Mouse (Mus musculus): ENCODE measurements around the gene Nfat5. TPM values are rescaled to one million over a fixed set of nuclear protein-coding genes. Genes with fewer than 3 reads are reported as not detected.

The Nfat5 gene
- total and polyA plus RNA-seq, 3 experiments, result 12.5 to 25.0 (median 22.5) TPM

DNA sequence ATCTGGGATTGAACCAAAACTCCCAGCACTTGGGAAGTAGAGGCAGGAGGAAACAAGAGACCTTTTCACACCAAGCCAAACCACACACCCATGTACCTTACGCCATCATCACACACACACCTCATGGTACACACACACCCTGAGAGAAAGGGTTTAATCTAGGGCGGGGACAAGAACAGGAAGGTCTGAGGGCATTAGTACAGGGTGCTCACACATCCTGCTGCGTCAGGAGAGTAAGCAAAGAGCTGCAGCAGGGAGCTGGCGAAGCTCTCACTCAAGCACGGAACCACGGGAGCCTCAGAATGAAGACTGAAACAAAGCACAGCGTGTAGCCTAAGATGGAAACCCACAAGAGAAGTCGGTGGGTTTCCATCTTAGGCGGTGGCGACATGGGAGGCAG is 120.6 kb downstream of the Nfat5 start:
- 89% methylated on average over 10 of the region's 10 CpGs for WGBS
- intact Hi-C loops (cut with DNase I), result no loop called here
- no peak for DNase-seq

DNA sequence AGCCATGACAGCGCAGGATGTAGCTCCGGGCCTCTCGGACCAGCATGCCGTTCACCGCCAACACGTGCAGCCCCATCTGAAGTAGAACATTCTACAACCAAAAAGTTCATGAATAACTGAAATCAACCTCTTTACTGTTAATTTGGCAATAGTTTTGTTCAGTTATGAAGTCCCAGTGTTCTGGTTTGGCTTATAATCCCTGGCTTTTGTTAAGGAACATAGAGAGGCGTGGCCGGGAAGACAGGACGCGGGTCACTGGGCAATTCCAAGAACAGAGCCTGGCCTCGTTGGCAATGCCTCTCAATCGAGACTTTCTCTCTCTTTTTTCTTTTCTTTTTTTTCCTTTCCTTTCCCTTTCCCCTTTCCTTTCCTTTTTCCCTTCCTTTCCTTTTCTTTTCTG is 123.7 kb downstream of the Nfat5 start:
- Histone ChIP-seq H3K27ac (no peak overlapping the region), H3K27me3 (ENCODE audit: control insufficient read depth, insufficient read depth, low read length) (no peaks in the 10 kb centered on the region), H3K4me1 (ENCODE audit: control insufficient read depth, insufficient read depth, low read length) (no peaks in the 10 kb centered on the region), H3K79me2 (replicated peaks; ENCODE audit: control insufficient read depth, insufficient read depth, low read length) (no peaks in the 10 kb centered on the region), H3K9ac (ENCODE audit: low read depth, low read length) (no peak overlapping the region), H3K4me3 (no peak overlapping the region), H3K36me3 (ENCODE audit: control insufficient read depth, insufficient read depth, low read length) (no peaks in the 10 kb centered on the region)
- no peak for DNase-seq
- 90% methylated on average over 12 of the region's 12 CpGs for WGBS
- intact Hi-C loops (cut with DNase I), result no loop called here
- TF ChIP-seq CTCF (IDR thresholded peaks at IDR 0.05), result no peak
- TF ChIP-seq POLR2A (IDR thresholded peaks at IDR 0.05; ENCODE audit: insufficient read depth, low read depth, low read length), result no peak
- TF ChIP-seq EP300 (IDR thresholded peaks at IDR 0.05; ENCODE audit: insufficient read depth, low read depth, low read length), result no peak

More for the DNA sequence above, 120.6 kb downstream of the Nfat5 start:
- Histone ChIP-seq H3K4me1 (ENCODE audit: control insufficient read depth, insufficient read depth, low read length) (no peaks in the 10 kb centered on the region), H3K36me3 (ENCODE audit: control insufficient read depth, insufficient read depth, low read length) (no peaks in the 10 kb centered on the region), H3K27me3 (ENCODE audit: control insufficient read depth, insufficient read depth, low read length) (no peaks in the 10 kb centered on the region), H3K4me3 (no peak overlapping the region), H3K9ac (ENCODE audit: low read depth, low read length) (no peak overlapping the region), H3K27ac (no peak overlapping the region), H3K79me2 (replicated peaks; ENCODE audit: control insufficient read depth, insufficient read depth, low read length) (no peaks in the 10 kb centered on the region)
- TF ChIP-seq EP300 (IDR thresholded peaks at IDR 0.05; ENCODE audit: insufficient read depth, low read depth, low read length) (no peak), CTCF (IDR thresholded peaks at IDR 0.05) (no peak), POLR2A (IDR thresholded peaks at IDR 0.05; ENCODE audit: insufficient read depth, low read depth, low read length) (no peak)

GRCm38 (mm10) chr8:107424176-107424575 is 130.9 kb downstream of the Nfat5 start:
- Histone ChIP-seq H3K36me3 (ENCODE audit: control insufficient read depth, insufficient read depth, low read length) (no peaks in the 10 kb centered on the region), H3K4me1 (ENCODE audit: control insufficient read depth, insufficient read depth, low read length) (peaks cover 3% of the 10 kb centered on the region; the same call in 1 of the 2 replicates), H3K79me2 (replicated peaks; ENCODE audit: control insufficient read depth, insufficient read depth, low read length) (peaks cover 1% of the 10 kb centered on the region; the same call in 1 of the 2 replicates), H3K4me3 (peak overlapping the region; percentile 83), H3K9ac (ENCODE audit: low read depth, low read length) (peak overlapping the region; percentile 94), H3K27me3 (ENCODE audit: control insufficient read depth, insufficient read depth, low read length) (no peaks in the 10 kb centered on the region), H3K27ac (peak overlapping the region; percentile 83)
- intact Hi-C loops (cut with DNase I), result loop anchor here (2.0 kb wide), 1 partner anchor 21 kb away; the partner anchor contains the start of gene Nqo1
- 26% methylated on average over 9 of the region's 9 CpGs for WGBS
- DNase-seq, result no peak
- TF ChIP-seq CTCF (IDR thresholded peaks at IDR 0.05), result no peak
- no peak for TF ChIP-seq EP300 (IDR thresholded peaks at IDR 0.05; ENCODE audit: insufficient read depth, low read depth, low read length)
- no peak for TF ChIP-seq POLR2A (IDR thresholded peaks at IDR 0.05; ENCODE audit: insufficient read depth, low read depth, low read length)

DNA sequence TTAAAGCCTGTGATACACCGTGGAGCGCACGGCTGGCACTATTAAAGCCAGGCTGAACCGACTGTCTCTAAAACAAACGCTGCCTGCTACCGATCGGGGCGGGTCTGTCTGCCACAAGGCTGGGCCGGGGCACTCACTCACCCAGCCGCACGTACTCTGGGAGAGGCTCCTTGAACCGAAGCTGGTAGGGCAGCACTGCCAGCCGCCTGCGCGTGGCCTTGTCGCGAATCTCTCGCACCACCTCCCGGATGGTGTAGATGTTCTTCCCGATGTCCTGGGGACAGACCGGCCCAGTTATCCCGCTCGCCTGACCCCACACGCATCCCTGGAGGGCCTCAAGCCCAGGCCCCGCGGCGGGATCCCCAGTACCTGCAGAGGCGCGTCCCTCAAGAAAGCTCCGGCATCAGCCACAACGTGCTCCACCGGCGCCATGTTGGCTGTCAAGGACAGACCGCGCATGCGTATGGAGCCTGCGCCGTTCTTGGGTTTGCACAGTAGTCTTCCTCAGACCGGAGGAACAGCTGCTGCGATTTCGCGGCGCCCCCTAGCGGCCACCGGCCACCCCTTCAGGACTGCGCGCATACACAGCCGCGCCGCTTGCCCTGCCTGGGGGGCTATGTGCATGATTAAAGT is 131.4 kb downstream of the Nfat5 start, which contains the start of gene Nob1:
Gene Nob1 (minus strand): TSS at position 455 of the 633 bp plus-strand sequence.
- peaks cover 3% of the 10 kb centered on the region; the same call in 1 of the 2 replicates for H3K4me1 ChIP-seq (ENCODE audit: control insufficient read depth, insufficient read depth, low read length)
- peak within 1 kb of the TSS; percentile 94 for H3K9ac ChIP-seq (ENCODE audit: low read depth, low read length)
- no peaks in the 10 kb centered on the region for H3K36me3 ChIP-seq (ENCODE audit: control insufficient read depth, insufficient read depth, low read length)
- H3K4me3 ChIP-seq, result peak within 1 kb of the TSS; percentile 83
- no peak for TF ChIP-seq CTCF (IDR thresholded peaks at IDR 0.05)
- peak; percentile 92 for TF ChIP-seq POLR2A (IDR thresholded peaks at IDR 0.05; ENCODE audit: insufficient read depth, low read depth, low read length)
- TF ChIP-seq EP300 (IDR thresholded peaks at IDR 0.05; ENCODE audit: insufficient read depth, low read depth, low read length), result peak; percentile 71; the same call in 1 of the 2 replicates
- DNase-seq, result peak; percentile 96 to 97
- intact Hi-C loops (cut with DNase I), result loop anchor here (1.0 to 5.0 kb wide), 3 partner anchors 22 to 327 kb away; partner anchors contain the start of genes Nqo1 and Terf2
- peak within 1 kb of the TSS; percentile 83 for H3K27ac ChIP-seq
- peaks cover 1% of the 10 kb centered on the region; the same call in 1 of the 2 replicates for H3K79me2 ChIP-seq (replicated peaks; ENCODE audit: control insufficient read depth, insufficient read depth, low read length)
- WGBS, result under 1% methylated on average over 50 of the region's 50 CpGs
- H3K27me3 ChIP-seq (ENCODE audit: control insufficient read depth, insufficient read depth, low read length), result no peaks in the 10 kb centered on the region

DNA sequence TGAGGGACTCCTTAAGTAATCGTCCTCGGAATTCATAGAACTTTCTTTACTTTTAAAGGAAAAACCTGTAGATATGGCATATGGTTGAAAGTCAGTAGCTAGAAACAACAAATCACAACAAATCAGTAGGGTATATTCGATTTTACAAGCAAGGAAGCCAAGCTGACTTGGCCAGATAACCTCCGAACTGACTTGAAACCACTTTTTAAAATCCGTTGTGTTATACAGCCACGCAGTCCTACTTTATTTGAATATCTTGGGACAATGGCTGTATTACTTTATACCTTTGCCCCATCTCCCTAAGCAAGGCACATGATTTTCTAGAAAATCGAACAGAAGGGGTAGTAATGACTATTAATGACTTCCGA is 131.9 kb downstream of the Nfat5 start:
- H3K4me3 ChIP-seq, result no peak overlapping the region
- H3K27ac ChIP-seq, result no peak overlapping the region
- intact Hi-C loops (cut with DNase I), result loop anchor here (1.0 to 5.0 kb wide), 3 partner anchors 22 to 328 kb away; partner anchors contain the start of genes Nqo1 and Terf2

More for the DNA sequence above, 131.9 kb downstream of the Nfat5 start:
- H3K27me3 ChIP-seq (ENCODE audit: control insufficient read depth, insufficient read depth, low read length), result no peaks in the 10 kb centered on the region
- H3K9ac ChIP-seq (ENCODE audit: low read depth, low read length), result no peak overlapping the region
- TF ChIP-seq POLR2A (IDR thresholded peaks at IDR 0.05; ENCODE audit: insufficient read depth, low read depth, low read length) (no peak), EP300 (IDR thresholded peaks at IDR 0.05; ENCODE audit: insufficient read depth, low read depth, low read length) (no peak)
- 36% methylated on average over 8 of the region's 8 CpGs for WGBS
- H3K36me3 ChIP-seq (ENCODE audit: control insufficient read depth, insufficient read depth, low read length), result no peaks in the 10 kb centered on the region
- H3K4me1 ChIP-seq (ENCODE audit: control insufficient read depth, insufficient read depth, low read length), result peaks cover 3% of the 10 kb centered on the region; the same call in 1 of the 2 replicates
- peaks cover 1% of the 10 kb centered on the region; the same call in 1 of the 2 replicates for H3K79me2 ChIP-seq (replicated peaks; ENCODE audit: control insufficient read depth, insufficient read depth, low read length)
- no peak for DNase-seq

Other genes starting within 250 kb of the Nfat5 start
- 10 to 100 TPM; 60.6 to 64.8 TPM for gene Pdf, start 244.9 kb upstream of the Nfat5 start, total RNA-seq (2021)
- 56.0 and 68.7 TPM in 2 replicates for gene Pdf, start 244.9 kb upstream of the Nfat5 start, polyA plus RNA-seq (2012; rRNA removed)
- gene Cog8, start 236.8 kb upstream of the Nfat5 start, total RNA-seq (2021), result 10 to 100 TPM; 17.9 to 18.7 TPM
- gene Cog8, start 236.8 kb upstream of the Nfat5 start, polyA plus RNA-seq (2012; rRNA removed), result 17.2 and 26.5 TPM in 2 replicates
- 10 to 100 TPM; 19.4 to 27.3 TPM for gene Nip7, start 236.6 kb upstream of the Nfat5 start, total RNA-seq (2021)
- gene Nip7, start 236.6 kb upstream of the Nfat5 start, polyA plus RNA-seq (2012; rRNA removed), result 19.7 and 27.9 TPM in 2 replicates
- gene Tmed6, start 227.8 kb upstream of the Nfat5 start, total RNA-seq (2021), result not detected
- not detected in 2 replicates for gene Tmed6, start 227.8 kb upstream of the Nfat5 start, polyA plus RNA-seq (2012; rRNA removed)
- 10 to 100 TPM; 11.1 to 11.2 TPM for gene Terf2, start 196.9 kb upstream of the Nfat5 start, total RNA-seq (2021)
- gene Terf2, start 196.9 kb upstream of the Nfat5 start, polyA plus RNA-seq (2012; rRNA removed), result 6.0 and 8.9 TPM in 2 replicates
- gene Cyb5b, start 142.8 kb upstream of the Nfat5 start, total RNA-seq (2021), result 10 to 100 TPM; 38.8 to 41.1 TPM
- 33.2 and 50.8 TPM in 2 replicates for gene Cyb5b, start 142.8 kb upstream of the Nfat5 start, polyA plus RNA-seq (2012; rRNA removed)
- gene Nqo1, start 109.7 kb downstream of the Nfat5 start, total RNA-seq (2021), result 10 to 100 TPM; 43.5 to 58.2 TPM
- 36.7 and 63.2 TPM in 2 replicates for gene Nqo1, start 109.7 kb downstream of the Nfat5 start, polyA plus RNA-seq (2012; rRNA removed)
- 10 to 100 TPM; 21.5 to 22.0 TPM for gene Nob1, start 131.6 kb downstream of the Nfat5 start, total RNA-seq (2021)
- 21.7 and 30.6 TPM in 2 replicates for gene Nob1, start 131.6 kb downstream of the Nfat5 start, polyA plus RNA-seq (2012; rRNA removed)
- gene Wwp2, start 142.9 kb downstream of the Nfat5 start, total RNA-seq (2021), result 10 to 100 TPM; 20.5 to 31.5 TPM
- 18.7 and 21.8 TPM in 2 replicates for gene Wwp2, start 142.9 kb downstream of the Nfat5 start, polyA plus RNA-seq (2012; rRNA removed)